Mouse (Mus musculus) lung, postnatal 14 days (tissue): ENCODE data around the gene Terf2.
"Not testable (repeated sequence)": the region's sequence is repeated elsewhere in the genome, so short reads cannot be mapped to it uniquely, and the experiment has no call there.

ENCODE experiments used
- DNase-seq: peaks from one replicate; pipeline ENCODE4 v3.0.0; 2021

The Terf2 gene

GRCm38 (mm10) chr8:107114150-107115007 is 18.0 kb upstream of the Terf2 start:
- no peak for DNase-seq

- no peak for DNase-seq
Measured at GRCm38 (mm10) chr8:107113209-107113608, 16.9 kb upstream of the Terf2 start.

GRCm38 (mm10) chr8:107111340-107112105 is 15.2 kb upstream of the Terf2 start:
- peak; percentile 39 for DNase-seq

GRCm38 (mm10) chr8:107110629-107111330 is 14.4 kb upstream of the Terf2 start:
- DNase-seq = no peak

GRCm38 (mm10) chr8:107109816-107110435 is 13.6 kb upstream of the Terf2 start:
- no peak for DNase-seq

GRCm38 (mm10) chr8:107108978-107109720 is 12.8 kb upstream of the Terf2 start:
- DNase-seq = no peak

GRCm38 (mm10) chr8:107108089-107108488 is 11.7 kb upstream of the Terf2 start:
- not testable (repeated sequence) for DNase-seq

GRCm38 (mm10) chr8:107104547-107104946 is 8.2 kb upstream of the Terf2 start:
- peak; percentile 90 for DNase-seq

GRCm38 (mm10) chr8:107100635-107101034 is 4.3 kb upstream of the Terf2 start:
- no peak for DNase-seq

GRCm38 (mm10) chr8:107095717-107096365 is 506 bp downstream of the Terf2 start:
- DNase-seq = no peak

GRCm38 (mm10) chr8:107090531-107090930 is 5.8 kb downstream of the Terf2 start:
- no peak for DNase-seq

GRCm38 (mm10) chr8:107088526-107089063 is 7.8 kb downstream of the Terf2 start:
- no peak for DNase-seq

GRCm38 (mm10) chr8:107086018-107086417 is 10.3 kb downstream of the Terf2 start:
- DNase-seq = no peak

GRCm38 (mm10) chr8:107085358-107085757 is 11.0 kb downstream of the Terf2 start:
- no peak for DNase-seq

GRCm38 (mm10) chr8:107076239-107076888 is 20.0 kb downstream of the Terf2 start:
- no peak for DNase-seq

- no peak for DNase-seq
Measured at GRCm38 (mm10) chr8:107074128-107074527, 22.2 kb downstream of the Terf2 start.

- DNase-seq = no peak
Measured at GRCm38 (mm10) chr8:107073706-107074105, 22.6 kb downstream of the Terf2 start.

- peak; percentile 37 for DNase-seq
Measured at GRCm38 (mm10) chr8:107065511-107066496, 30.5 kb downstream of the Terf2 start, which contains the start of gene Tmed6. Tmed6 (minus strand) TSS chr8:107065644.

- no peak for DNase-seq
Measured at GRCm38 (mm10) chr8:107062613-107063012, 33.7 kb downstream of the Terf2 start.
